Mouse (Mus musculus) T-helper 1 cell (primary cell): ENCODE measurements around the gene Syncrip.

Source experiments
- in situ Hi-C: fragments of 300-600 bp; cut with MboI, MseI; formaldehyde crosslinking; loops from one replicate; pipeline ENCODE4 v1.15.1; 2025; ENCODE audit warnings: high pct_unique_total_duplicates

The Syncrip gene

GRCm38 (mm10) chr9:88482230-88482828, at the start of gene Syncrip:
TSS of gene Syncrip (minus strand) at chr9:88482574.
- in situ Hi-C loops: loop anchor here (5.0 kb wide), 1 partner anchor 35 kb away; no protein-coding TSS in a partner anchor

- in situ Hi-C loops: loop anchor here (25.0 kb wide), 1 partner anchor 682 kb away; the partner anchor contains the start of gene Mthfs
These were observed 47.7 kb upstream of the Syncrip start for GRCm38 (mm10) chr9:88529979-88530580.

- in situ Hi-C loops: loop anchor here (25.0 kb wide), 1 partner anchor 683 kb away; the partner anchor contains the start of gene Mthfs
These were observed 47.2 kb upstream of the Syncrip start for GRCm38 (mm10) chr9:88529571-88529970.

- in situ Hi-C loops: loop anchor here (25.0 kb wide), 1 partner anchor 684 kb away; the partner anchor contains the start of gene Mthfs
These were observed 46.4 kb upstream of the Syncrip start for GRCm38 (mm10) chr9:88528736-88529135.

GRCm38 (mm10) chr9:88527956-88528355, 45.6 kb upstream of the Syncrip start:
- in situ Hi-C loops: loop anchor here (25.0 kb wide), 1 partner anchor 684 kb away; the partner anchor contains the start of gene Mthfs

- in situ Hi-C loops: loop anchor here (25.0 kb wide), 1 partner anchor 687 kb away; the partner anchor contains the start of gene Mthfs
These were observed 43.0 kb upstream of the Syncrip start for GRCm38 (mm10) chr9:88525341-88525740.

GRCm38 (mm10) chr9:88524796-88525195, 42.4 kb upstream of the Syncrip start:
- in situ Hi-C loops: loop anchor here (25.0 kb wide), 1 partner anchor 688 kb away; the partner anchor contains the start of gene Mthfs

GRCm38 (mm10) chr9:88524367-88524766, 42.0 kb upstream of the Syncrip start:
- in situ Hi-C loops: no loop called here

- in situ Hi-C loops: no loop called here
These were observed 40.9 kb upstream of the Syncrip start for GRCm38 (mm10) chr9:88523335-88523668.

- in situ Hi-C loops: no loop called here
These were observed 40.4 kb upstream of the Syncrip start for GRCm38 (mm10) chr9:88522569-88523334.

- in situ Hi-C loops: no loop called here
These were observed 39.7 kb upstream of the Syncrip start for GRCm38 (mm10) chr9:88521961-88522568.

- in situ Hi-C loops: no loop called here
These were observed 38.6 kb upstream of the Syncrip start for GRCm38 (mm10) chr9:88520849-88521483.

- in situ Hi-C loops: no loop called here
These were observed 37.9 kb upstream of the Syncrip start for GRCm38 (mm10) chr9:88520122-88520848.

- in situ Hi-C loops: loop anchor here (5.0 kb wide), 1 partner anchor 37 kb away; the partner anchor contains the start of gene Syncrip
These were observed 37.2 kb upstream of the Syncrip start for GRCm38 (mm10) chr9:88519390-88520121.

GRCm38 (mm10) chr9:88516361-88516995, 34.1 kb upstream of the Syncrip start:
- in situ Hi-C loops: loop anchor here (5.0 kb wide), 1 partner anchor 34 kb away; the partner anchor contains the start of gene Syncrip

GRCm38 (mm10) chr9:88515546-88515945, 33.2 kb upstream of the Syncrip start:
- in situ Hi-C loops: loop anchor here (5.0 kb wide), 1 partner anchor 33 kb away; the partner anchor contains the start of gene Syncrip

GRCm38 (mm10) chr9:88501846-88502245, 19.5 kb upstream of the Syncrip start:
- in situ Hi-C loops: no loop called here

GRCm38 (mm10) chr9:88500112-88500511, 17.7 kb upstream of the Syncrip start:
- in situ Hi-C loops: no loop called here

GRCm38 (mm10) chr9:88492522-88492921, 10.1 kb upstream of the Syncrip start:
- in situ Hi-C loops: no loop called here
